Mouse (Mus musculus) B cell, adult 2 months (primary cell): Measurements from ENCODE around the gene Zswim7.

Experiments
- DNase-seq, 2 experiments: peaks; one replicate each; pipeline ENCODE4 v3.0.0; 2022

Zswim7 gene

DNA sequence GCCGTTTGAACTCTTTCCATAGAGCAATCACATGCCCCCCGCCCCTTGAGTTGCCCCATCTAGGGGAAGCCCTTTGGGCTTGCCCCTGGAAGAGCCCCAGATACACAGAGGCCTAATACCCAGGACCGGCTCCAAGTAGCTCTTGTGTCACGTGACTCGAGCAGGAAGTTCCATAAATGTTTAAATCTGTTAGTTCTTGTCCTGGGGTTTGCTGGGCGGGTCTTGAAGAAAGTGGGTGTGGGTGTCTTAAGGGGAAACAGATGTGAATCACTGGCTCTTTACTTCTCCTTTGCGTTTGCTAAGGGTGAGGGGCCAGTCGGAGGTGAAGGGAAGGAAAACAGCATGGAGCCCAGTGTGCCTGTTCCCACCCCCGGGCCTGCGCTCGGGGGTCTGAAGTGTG is 30.1 kb downstream of the Zswim7 start:
- DNase-seq: peak in 1 of 2 experiments; percentile 9

DNA sequence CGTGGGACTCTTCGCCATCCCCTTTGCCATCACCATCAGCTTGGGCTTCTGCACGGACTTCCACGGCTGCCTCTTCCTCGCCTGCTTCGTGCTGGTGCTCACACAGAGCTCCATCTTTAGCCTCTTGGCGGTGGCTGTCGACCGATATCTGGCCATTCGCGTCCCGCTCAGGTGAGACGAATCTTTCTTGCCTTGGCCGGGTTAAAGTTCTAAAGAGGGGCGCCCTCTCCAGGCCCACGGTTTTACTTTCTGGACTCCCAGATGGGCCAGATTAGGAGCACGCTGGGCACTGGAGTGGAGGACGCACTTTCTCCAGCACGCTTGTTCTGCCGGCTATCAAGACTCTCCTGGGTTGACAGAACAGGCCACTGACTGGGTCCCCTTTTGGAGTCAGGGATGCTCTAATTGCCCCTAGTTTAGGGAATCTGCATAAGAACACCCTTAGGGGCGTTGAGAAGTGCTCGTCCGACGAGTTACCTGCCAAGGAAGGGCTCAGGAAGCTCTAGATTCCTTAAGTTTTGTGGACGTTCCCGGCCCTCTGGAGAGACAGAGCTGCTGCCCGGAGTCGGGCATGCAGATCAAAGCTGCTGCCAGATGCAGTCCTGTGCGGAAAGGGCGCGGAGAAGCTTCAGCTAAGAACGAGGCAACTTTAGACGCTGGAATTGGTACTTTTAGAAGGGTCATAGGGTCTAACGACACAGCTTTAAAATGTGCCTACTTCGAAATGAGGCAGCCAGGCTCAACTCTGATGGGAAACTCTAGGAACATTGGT is 31.7 kb downstream of the Zswim7 start:
- DNase-seq: peak; percentile 5 to 12

DNA sequence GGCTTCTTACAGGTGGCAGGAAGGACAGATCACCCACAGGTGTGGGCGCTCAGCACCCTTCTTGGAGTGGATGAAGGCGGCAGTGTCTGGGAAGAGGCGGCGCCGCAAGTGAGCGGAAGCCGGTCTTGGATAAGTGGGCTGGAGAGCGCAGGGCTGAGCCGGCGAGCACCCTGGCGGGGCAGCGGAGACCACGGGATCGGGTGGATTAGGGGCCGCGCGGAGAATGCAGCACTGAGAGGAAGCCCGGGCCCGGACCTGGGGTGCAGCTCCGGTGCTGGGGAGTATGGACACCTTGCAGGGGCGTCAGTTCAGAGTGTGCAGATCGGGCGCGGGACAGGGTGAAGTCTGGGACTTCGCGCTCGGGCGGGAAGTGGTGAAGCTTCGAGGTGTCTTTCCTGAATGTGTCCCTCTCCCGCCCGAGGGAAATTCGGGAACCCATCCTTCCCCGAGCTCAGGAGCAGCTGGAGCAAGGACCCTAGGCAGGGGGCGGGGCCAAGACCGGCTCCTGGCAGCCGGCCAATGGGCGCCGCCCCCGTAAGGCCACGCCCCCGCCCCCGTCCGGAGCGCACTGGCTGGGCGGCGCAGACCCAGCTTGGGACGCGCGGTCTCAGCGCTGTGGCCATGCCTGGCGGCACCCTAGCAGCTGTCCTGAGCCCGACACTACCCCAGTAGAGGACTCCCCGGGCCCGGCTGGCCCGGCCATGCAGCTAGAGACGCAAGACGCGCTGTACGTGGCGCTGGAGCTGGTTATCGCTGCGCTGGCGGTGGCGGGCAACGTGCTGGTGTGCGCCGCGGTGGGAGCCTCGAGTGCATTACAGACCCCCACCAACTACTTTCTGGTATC is 32.6 kb downstream of the Zswim7 start, which contains the start of gene Adora2b:
TSS of gene Adora2b (plus strand) at position 584 of the 844 bp plus-strand sequence.
- peak; percentile 47 to 53 for DNase-seq

DNA sequence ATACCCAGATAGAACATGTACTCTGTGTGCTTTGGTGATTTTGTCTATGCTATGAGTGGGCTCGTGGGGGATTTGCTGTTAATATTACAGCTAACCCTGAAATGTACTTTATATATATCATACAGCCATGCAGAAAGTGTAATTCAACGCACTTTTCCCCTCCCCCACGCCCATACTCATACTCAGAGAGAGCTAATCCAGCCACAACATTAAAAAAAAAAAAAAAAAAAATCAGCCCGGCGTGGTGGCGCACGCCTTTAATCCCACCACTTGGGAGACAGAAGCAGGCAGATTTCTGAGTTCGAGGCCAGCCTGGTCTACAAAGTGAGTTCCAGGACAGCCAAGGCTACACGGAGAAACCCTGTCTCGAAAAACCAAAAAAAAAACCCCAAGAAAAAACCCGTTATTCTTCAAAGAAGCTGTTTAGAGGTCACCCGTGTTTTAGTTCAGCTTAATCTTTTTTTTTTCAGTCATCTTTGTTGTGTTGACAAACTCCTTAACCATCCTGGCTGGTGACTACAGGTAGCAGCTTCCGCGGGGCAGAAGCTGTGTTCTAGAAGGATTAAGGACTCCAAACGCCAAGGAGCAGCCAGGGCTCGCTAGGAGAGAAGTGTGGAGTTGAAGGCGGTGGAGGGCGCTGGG is 33.3 kb downstream of the Zswim7 start:
- no peak for DNase-seq

DNA sequence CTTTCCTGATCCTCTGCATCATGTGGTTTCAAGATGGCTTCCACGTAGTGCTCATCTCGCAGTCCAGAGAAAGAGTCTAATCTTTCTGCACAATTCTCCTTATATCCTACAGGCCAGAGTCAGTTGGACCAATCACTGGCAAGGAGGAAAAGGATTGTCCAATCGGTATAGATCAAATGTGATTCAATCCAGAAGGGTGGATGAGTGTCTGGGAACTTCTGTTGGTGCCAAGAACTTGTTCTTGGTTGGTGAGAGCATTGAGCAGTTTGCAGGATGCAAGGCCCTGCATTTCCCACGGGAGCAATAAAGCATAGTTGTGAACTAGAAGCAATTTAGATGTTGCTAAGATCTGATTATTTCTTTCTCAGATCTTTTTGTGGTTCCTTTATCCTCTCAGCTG is 36.7 kb downstream of the Zswim7 start:
- DNase-seq: no peak

DNA sequence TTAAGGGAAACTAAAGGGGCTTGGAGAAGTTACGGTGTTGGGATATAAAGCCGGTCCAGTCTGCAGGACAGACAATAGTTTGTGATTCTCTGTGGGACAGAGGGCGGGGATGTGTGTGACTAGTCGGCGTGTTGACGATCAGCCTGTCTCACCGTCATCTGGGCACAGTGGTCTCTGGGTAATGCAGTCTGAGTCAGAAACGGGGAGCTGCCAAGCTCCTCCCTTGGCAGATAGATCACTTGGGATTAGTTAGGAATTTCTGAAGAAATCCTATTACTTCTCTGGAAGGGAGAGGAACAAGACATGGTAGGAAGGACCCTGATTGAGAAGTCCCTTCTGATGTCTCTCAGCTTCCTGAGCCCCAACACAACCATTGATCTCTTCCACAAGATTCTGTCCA is 37.3 kb downstream of the Zswim7 start:
- no peak for DNase-seq

DNA sequence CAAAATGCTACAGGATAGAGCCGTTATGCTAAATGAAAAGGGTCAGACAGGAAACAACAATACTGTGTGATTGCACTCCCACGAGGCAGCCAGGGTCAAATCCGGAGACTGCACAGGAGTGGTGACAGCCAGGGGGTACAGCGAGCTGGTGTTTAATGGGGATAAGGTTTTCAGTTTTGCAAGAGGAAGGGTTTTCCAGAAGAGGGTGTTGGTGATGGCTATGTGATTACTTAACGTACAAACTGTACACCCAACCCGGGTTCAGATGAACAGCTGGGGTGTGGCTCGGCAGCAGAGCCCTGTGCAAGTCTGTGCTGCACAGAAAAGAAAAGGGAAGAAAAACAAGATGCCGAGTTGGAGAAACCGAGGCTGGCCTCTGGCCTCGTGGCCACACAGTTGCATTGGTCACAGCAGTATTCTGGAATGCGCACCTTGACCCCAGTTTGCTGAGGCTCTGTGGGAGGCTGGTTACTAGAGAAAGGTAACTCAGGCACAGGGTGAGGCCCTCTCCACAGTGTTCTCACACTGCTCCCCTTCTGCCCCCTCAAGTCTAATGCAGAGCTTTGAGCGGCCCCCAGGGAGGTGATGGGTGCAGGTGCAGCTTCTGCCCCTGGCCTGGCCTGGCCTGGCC is 40.4 kb downstream of the Zswim7 start:
- DNase-seq: no peak

DNA sequence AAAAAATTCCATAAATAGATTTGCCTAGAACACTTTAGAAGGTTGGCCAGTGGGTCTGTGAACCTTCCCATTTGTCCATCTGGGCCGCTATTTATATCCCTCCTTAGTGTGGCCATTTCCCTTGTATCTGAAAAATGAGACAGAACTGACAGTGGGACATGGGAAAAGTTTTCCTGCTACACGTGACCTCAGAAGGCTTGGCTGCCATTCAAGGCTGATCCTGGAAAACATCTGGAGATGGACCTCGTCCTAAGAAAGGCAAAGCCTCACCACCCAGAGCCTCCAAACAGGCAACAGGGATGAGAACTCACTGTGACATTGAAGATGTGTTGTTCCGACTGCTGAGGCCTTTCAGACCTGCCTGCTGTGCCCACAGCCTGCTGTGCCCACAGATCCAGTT is 56.4 kb downstream of the Zswim7 start:
- DNase-seq: no peak

DNA sequence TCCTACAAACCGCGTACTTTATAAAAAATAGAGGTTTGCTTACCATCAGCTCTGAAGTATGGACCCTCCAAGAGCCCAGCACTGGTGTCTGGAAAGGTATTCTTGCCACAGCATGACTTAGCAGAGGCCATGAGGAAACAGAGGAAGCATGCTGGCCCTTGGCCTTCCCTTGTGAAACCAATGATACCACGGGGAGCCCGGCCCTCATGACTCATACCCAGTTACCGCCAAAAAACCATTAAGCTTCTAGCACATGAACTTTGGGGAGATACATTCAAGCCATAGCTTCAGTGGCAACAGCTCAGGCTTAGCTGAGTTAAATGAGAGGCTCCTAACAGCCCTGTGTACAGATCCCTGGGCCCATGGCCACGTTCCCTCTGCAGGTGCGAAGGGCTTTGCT is 57.2 kb downstream of the Zswim7 start:
- no peak for DNase-seq

DNA sequence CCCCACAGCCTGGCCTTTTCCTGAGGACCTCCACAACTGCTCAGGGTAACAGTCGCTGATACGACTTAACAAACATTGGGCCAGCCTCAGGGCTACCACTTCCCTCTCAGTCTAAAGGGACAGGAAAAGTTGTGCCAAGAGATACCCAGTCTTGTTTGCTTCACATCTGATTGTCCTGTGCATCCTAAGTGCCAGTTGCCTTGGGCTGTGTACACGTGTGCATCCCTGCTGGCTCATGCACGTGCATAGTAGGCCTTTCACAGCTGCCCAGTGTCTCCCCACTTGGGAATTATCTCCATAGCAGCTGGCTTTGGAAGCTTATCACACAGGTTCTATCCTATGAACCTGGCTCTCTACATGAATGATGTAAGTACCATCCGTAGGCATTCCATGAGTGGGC is 57.8 kb downstream of the Zswim7 start:
- no peak for DNase-seq

DNA sequence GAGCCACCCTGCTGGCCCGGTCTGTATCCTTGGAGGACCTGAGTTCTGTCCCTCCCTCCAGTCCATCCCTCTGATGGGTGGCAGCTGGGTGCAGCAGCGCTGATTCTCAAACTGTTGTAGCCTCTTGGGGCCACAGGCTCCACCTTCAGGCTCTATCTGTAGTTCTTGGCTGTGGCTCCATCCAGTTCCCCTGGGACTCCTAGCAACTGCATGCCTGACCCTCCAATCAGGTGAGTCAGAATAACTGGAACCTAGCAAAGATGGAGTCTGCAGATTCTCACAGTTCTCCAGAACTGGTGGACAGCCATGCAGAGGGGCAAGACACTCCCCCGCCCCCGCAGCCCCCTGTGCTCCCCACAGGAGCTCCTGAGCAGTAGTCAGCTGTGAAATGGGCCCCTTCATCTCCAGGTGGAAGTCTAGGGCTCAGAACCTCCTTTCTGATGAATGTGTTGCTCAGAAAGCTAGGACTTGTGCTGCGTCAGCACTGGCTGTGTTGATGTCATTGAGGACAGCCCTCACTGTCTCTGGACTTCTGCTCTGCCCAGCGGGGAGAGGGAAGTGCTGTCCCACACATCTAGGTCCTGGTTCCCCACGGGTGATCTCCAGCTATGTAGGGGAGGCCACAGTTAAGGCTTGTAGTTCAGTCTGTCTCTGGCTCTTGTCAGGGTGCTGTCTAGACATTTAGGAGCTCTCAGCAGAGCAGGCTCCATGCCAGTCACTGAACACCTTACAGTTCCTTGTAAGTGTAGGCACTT is 60.2 kb downstream of the Zswim7 start:
- no peak for DNase-seq

DNA sequence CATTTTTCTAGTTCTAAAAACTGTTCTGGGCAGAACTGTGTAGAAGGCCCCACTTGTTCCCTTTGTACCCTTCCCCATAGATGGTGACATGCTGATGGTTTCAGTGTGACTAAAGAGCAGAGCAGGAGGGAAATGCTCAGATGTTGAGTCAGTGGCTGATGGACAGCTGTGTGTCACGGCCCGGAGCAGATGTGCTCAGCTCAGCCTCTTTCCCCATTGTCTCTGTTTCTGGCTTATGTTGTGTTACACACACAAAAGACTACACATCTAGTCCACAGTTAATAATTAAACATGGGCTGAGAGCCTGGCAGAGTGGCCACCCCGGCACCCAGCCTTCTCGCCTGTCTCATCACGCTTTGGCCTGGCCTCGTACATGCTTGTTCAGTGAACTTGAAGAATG is 63.4 kb downstream of the Zswim7 start:
- no peak for DNase-seq
